Mouse (Mus musculus) heart, adult 2 months (tissue): ENCODE data around the gene Nkx2-2.

ENCODE experiments used
- CTCF ChIP-seq: fragments of 200-600 bp; IDR thresholded peaks from 2 replicates; pipeline ENCODE4 v1.8.1; 2022; ENCODE audit warnings: antibody characterized with exemption, mild to moderate bottlenecking, moderate library complexity
- EP300 ChIP-seq: fragments of 200-500 bp; IDR thresholded peaks from 2 replicates; pipeline ENCODE4 v1.6.1; 2011; ENCODE audit warnings: low read depth, low read length, control low read depth; ENCODE audit not compliant: insufficient read depth
- POLR2A ChIP-seq: fragments of 200-500 bp; IDR thresholded peaks from 2 replicates; pipeline ENCODE4 v1.6.1; 2011; ENCODE audit warnings: mild to moderate bottlenecking, low read depth, low read length, control low read depth; ENCODE audit not compliant: insufficient read depth

DNA sequence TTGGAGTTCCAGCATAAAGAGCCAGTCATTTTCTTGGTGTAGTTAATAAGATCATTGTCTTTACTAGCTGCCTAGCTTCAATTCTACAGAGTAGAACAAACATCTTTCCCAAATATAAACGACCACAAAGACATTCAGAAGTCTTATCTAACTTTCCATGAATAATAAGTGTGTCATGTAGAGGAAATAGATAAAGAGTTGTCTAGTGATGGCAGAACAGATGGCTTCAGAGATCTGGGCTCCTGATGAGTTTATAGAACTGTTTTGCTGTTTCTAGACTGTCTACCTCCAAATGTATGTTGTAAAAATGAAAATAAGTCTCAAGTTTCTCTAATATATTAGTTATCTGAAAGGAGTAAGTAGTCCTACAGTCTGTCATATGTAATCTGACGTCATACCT lies 41.5 kb downstream of the Nkx2-2 start:
- TF ChIP-seq POLR2A = no peak
- TF ChIP-seq EP300 = no peak
- no peak for TF ChIP-seq CTCF
